Mouse (Mus musculus): ENCODE results near the gene Akap8l. TPM values are rescaled to one million over a fixed set of nuclear protein-coding genes. Genes with fewer than 3 reads are reported as not detected.

The Akap8l gene
- polyA plus RNA-seq, 1 experiment, result 83.7 TPM

DNA sequence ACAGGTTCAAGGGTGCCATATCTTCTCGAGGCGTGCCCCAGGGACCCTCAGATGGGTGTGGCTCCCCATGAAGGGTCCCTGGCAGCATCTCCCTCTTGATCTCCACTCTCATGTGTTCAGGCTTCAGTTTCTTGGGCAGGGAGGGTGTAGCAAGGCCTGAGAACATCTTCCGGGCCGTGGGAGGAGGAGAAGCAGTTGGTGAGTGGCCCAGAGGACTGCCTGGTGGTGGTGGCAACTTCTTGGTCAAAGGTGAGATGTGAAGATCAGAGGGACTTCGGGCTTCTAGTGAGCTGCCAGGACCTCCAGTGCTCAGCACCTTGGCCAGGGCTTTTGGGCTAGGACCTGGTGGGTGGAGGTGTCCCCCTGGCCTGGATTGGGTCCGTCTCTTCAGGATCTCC, 8.5 kb upstream of the Akap8l start:
- WGBS, result 88% methylated on average over 6 of the region's 6 CpGs
- Histone ChIP-seq H3K4me1 (ENCODE audit: control insufficient read depth, insufficient read depth, insufficient read length, low read length) (peaks cover 5% of the 10 kb centered on the region; the same call in 1 of the 2 replicates), H3K27me3 (ENCODE audit: control insufficient read depth, insufficient read depth, low read length) (no peaks in the 10 kb centered on the region), H3K4me3 (ENCODE audit: low read depth, low read length) (no peak overlapping the region), H3K27ac (ENCODE audit: insufficient read depth, low read depth, low read length) (no peak overlapping the region), H3K36me3 (ENCODE audit: control insufficient read depth, insufficient read depth, low read length) (peaks cover 62% of the 10 kb centered on the region)
- no peak for TF ChIP-seq POLR2A (IDR thresholded peaks at IDR 0.05; ENCODE audit: low read depth, low read length)
- no peak for TF ChIP-seq CTCF (IDR thresholded peaks at IDR 0.05; ENCODE audit: extremely low read depth, insufficient read length, insufficient replicate concordance, low read depth, low read length)

- peaks cover 5% of the 10 kb centered on the region; the same call in 1 of the 2 replicates for H3K4me1 ChIP-seq (ENCODE audit: control insufficient read depth, insufficient read depth, insufficient read length, low read length)
- TF ChIP-seq CTCF (IDR thresholded peaks at IDR 0.05; ENCODE audit: extremely low read depth, insufficient read length, insufficient replicate concordance, low read depth, low read length) (no peak), POLR2A (IDR thresholded peaks at IDR 0.05; ENCODE audit: low read depth, low read length) (no peak)
- H3K4me3 ChIP-seq (ENCODE audit: low read depth, low read length), result no peak overlapping the region
- H3K27ac ChIP-seq (ENCODE audit: insufficient read depth, low read depth, low read length), result no peak overlapping the region
- WGBS, result 90% methylated on average over 7 of the region's 7 CpGs
- H3K27me3 ChIP-seq (ENCODE audit: control insufficient read depth, insufficient read depth, low read length), result no peaks in the 10 kb centered on the region
- H3K36me3 ChIP-seq (ENCODE audit: control insufficient read depth, insufficient read depth, low read length), result peaks cover 62% of the 10 kb centered on the region
Observed at GRCm38 (mm10) chr17:32358192-32358942, 8.0 kb upstream of the Akap8l start.

- no peaks in the 10 kb centered on the region for H3K4me1 ChIP-seq (ENCODE audit: control insufficient read depth, insufficient read depth, insufficient read length, low read length)
- WGBS, result 89% methylated on average over 24 of the region's 24 CpGs
- TF ChIP-seq CTCF (IDR thresholded peaks at IDR 0.05; ENCODE audit: extremely low read depth, insufficient read length, insufficient replicate concordance, low read depth, low read length) (no peak), POLR2A (IDR thresholded peaks at IDR 0.05; ENCODE audit: low read depth, low read length) (no peak)
- H3K27ac ChIP-seq (ENCODE audit: insufficient read depth, low read depth, low read length), result no peak overlapping the region
- H3K4me3 ChIP-seq (ENCODE audit: low read depth, low read length), result no peak overlapping the region
- H3K36me3 ChIP-seq (ENCODE audit: control insufficient read depth, insufficient read depth, low read length), result peaks cover 62% of the 10 kb centered on the region
- H3K27me3 ChIP-seq (ENCODE audit: control insufficient read depth, insufficient read depth, low read length), result no peaks in the 10 kb centered on the region
Observed at GRCm38 (mm10) chr17:32356766-32357760, 6.7 kb upstream of the Akap8l start.

GRCm38 (mm10) chr17:32356281-32356680, 5.9 kb upstream of the Akap8l start:
- 92% methylated on average over 9 of the region's 9 CpGs for WGBS

DNA sequence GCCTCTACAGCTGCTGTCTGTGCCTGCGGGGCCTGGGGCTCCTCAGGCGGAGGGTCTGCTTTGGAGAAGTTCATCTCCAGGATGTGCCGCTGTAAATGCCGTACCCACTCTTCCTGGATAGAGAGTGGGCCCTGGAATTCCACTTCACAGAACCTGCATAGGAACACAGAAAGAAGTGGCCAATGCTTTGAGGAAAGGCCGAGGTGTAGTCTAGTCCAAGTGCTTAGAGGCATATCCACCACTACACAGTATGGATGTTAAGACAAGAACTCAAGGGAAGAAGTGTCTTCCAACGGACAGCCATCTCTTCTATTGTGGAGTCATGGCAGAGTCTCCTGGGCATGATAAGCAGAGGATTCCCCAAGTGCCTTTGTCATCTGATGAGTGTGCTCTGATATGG, 4.6 kb upstream of the Akap8l start:
- Histone ChIP-seq H3K36me3 (ENCODE audit: control insufficient read depth, insufficient read depth, low read length) (peaks cover 51% of the 10 kb centered on the region), H3K27me3 (ENCODE audit: control insufficient read depth, insufficient read depth, low read length) (no peaks in the 10 kb centered on the region), H3K27ac (ENCODE audit: insufficient read depth, low read depth, low read length) (no peak overlapping the region), H3K4me1 (ENCODE audit: control insufficient read depth, insufficient read depth, insufficient read length, low read length) (no peaks in the 10 kb centered on the region), H3K4me3 (ENCODE audit: low read depth, low read length) (no peak overlapping the region)
- 93% methylated on average over 6 of the region's 6 CpGs for WGBS
- no peak for TF ChIP-seq POLR2A (IDR thresholded peaks at IDR 0.05; ENCODE audit: low read depth, low read length)
- no peak for TF ChIP-seq CTCF (IDR thresholded peaks at IDR 0.05; ENCODE audit: extremely low read depth, insufficient read length, insufficient replicate concordance, low read depth, low read length)

More at GRCm38 (mm10) chr17:32356281-32356680, 5.9 kb upstream of the Akap8l start:
- Histone ChIP-seq H3K4me1 (ENCODE audit: control insufficient read depth, insufficient read depth, insufficient read length, low read length) (no peaks in the 10 kb centered on the region), H3K4me3 (ENCODE audit: low read depth, low read length) (no peak overlapping the region), H3K27me3 (ENCODE audit: control insufficient read depth, insufficient read depth, low read length) (no peaks in the 10 kb centered on the region), H3K36me3 (ENCODE audit: control insufficient read depth, insufficient read depth, low read length) (peaks cover 60% of the 10 kb centered on the region), H3K27ac (ENCODE audit: insufficient read depth, low read depth, low read length) (no peak overlapping the region)
- no peak for TF ChIP-seq CTCF (IDR thresholded peaks at IDR 0.05; ENCODE audit: extremely low read depth, insufficient read length, insufficient replicate concordance, low read depth, low read length)
- TF ChIP-seq POLR2A (IDR thresholded peaks at IDR 0.05; ENCODE audit: low read depth, low read length), result no peak

GRCm38 (mm10) chr17:32354211-32354610, 3.8 kb upstream of the Akap8l start:
- Histone ChIP-seq H3K4me1 (ENCODE audit: control insufficient read depth, insufficient read depth, insufficient read length, low read length) (no peaks in the 10 kb centered on the region), H3K27me3 (ENCODE audit: control insufficient read depth, insufficient read depth, low read length) (no peaks in the 10 kb centered on the region), H3K36me3 (ENCODE audit: control insufficient read depth, insufficient read depth, low read length) (peaks cover 45% of the 10 kb centered on the region), H3K27ac (ENCODE audit: insufficient read depth, low read depth, low read length) (no peak overlapping the region), H3K4me3 (ENCODE audit: low read depth, low read length) (no peak overlapping the region)
- WGBS, result 78% methylated on average over 5 of the region's 5 CpGs
- TF ChIP-seq CTCF (IDR thresholded peaks at IDR 0.05; ENCODE audit: extremely low read depth, insufficient read length, insufficient replicate concordance, low read depth, low read length) (no peak), POLR2A (IDR thresholded peaks at IDR 0.05; ENCODE audit: low read depth, low read length) (no peak)

- Histone ChIP-seq H3K27me3 (ENCODE audit: control insufficient read depth, insufficient read depth, low read length) (no peaks in the 10 kb centered on the region), H3K4me1 (ENCODE audit: control insufficient read depth, insufficient read depth, insufficient read length, low read length) (no peaks in the 10 kb centered on the region), H3K4me3 (ENCODE audit: low read depth, low read length) (no peak overlapping the region), H3K27ac (ENCODE audit: insufficient read depth, low read depth, low read length) (no peak overlapping the region), H3K36me3 (ENCODE audit: control insufficient read depth, insufficient read depth, low read length) (peaks cover 41% of the 10 kb centered on the region)
- 67% methylated on average over 4 of the region's 4 CpGs for WGBS
- TF ChIP-seq POLR2A (IDR thresholded peaks at IDR 0.05; ENCODE audit: low read depth, low read length) (no peak), CTCF (IDR thresholded peaks at IDR 0.05; ENCODE audit: extremely low read depth, insufficient read length, insufficient replicate concordance, low read depth, low read length) (no peak)
Observed at GRCm38 (mm10) chr17:32353696-32354095, 3.3 kb upstream of the Akap8l start.

All from small intestine, adult 2 months (tissue).